Mouse (Mus musculus) heart, adult 2 months (tissue): Measurements from ENCODE around the gene Hexim1.

Experiments
- CTCF ChIP-seq: fragments of 200-600 bp; IDR thresholded peaks from 2 replicates; pipeline ENCODE4 v1.8.1; 2022; ENCODE audit warnings: antibody characterized with exemption, mild to moderate bottlenecking, moderate library complexity
- POLR2A ChIP-seq: fragments of 200-500 bp; IDR thresholded peaks from 2 replicates; pipeline ENCODE4 v1.6.1; 2011; ENCODE audit warnings: mild to moderate bottlenecking, low read depth, low read length, control low read depth; ENCODE audit not compliant: insufficient read depth

DNA sequence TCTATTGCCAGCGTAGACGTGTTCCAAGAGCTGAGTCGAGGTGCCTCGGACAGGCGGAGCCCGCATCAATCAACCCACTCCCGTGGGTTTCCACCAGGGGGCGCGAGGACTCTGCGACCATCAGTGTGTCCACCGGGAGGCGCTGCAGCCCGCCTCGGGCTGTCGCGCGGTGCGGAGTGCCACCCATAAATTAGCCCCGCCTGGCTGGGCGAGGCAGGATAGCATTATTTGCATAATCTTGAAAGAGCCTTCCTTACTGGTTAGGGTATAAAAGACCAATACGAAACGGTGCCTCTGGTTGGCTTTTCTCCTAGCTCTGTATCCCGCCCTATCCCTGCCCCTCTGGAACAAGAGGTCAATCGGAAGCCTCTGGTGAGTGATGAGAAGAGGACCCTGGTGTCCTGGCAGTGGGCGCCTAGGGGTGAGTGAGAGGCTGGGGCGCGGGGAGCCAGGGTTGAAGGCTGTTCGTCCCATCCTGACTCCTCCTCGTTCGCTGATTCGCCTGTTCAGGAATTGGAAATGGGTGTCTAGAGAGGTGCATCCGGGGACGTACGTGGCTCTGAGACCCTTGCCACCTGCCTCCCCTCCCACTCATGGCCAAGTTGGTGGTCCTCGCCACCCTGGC is 13.2 kb upstream of the Hexim1 start:
- TF ChIP-seq CTCF (no peak), POLR2A (peak; percentile 81)
